Mouse (Mus musculus) ovary, adult 18-20 months (tissue): ENCODE data around the gene Hilpda.

ENCODE experiments used
- DNase-seq: peaks from one replicate; pipeline ENCODE4 v3.0.0; 2022; ENCODE audit warnings: low spot score, mixed read lengths

Gene Hilpda

DNA sequence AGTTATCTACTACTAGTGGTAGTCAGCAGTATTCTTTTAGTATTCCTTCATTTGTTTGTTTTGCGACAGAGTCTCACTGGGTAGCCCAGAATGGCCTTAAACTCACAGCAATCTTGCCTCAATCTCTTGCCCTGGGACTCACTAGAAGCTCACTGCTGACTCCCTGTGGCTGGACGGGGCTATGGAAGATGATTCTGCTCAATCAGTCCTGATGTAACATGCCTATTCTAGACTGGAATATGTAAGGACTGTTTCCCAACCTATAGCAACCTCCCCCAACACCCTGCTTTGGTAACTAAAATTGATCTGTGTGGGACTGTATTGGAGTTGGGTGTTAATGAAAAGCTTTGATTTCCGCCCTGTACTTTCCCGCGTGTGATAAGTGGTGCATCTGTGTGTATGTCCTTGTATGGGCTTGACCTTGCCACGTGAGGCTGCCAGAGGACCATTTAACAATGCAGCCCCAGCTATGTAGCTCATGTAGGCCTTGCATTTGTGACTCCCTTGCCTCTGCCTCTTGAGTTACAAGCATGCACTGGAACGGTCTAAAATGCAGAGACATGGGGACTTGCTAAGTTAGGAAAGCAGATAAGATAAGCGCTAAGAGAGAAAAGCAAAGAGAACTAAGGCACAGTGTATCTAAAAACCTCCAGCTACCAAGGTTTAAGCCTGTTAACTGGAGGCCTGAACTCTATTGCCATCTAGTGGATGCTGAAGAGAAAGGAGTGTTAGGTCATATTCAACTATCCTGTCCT is 6.4 kb downstream of the Hilpda start:
- DNase-seq = peak; percentile 57

DNA sequence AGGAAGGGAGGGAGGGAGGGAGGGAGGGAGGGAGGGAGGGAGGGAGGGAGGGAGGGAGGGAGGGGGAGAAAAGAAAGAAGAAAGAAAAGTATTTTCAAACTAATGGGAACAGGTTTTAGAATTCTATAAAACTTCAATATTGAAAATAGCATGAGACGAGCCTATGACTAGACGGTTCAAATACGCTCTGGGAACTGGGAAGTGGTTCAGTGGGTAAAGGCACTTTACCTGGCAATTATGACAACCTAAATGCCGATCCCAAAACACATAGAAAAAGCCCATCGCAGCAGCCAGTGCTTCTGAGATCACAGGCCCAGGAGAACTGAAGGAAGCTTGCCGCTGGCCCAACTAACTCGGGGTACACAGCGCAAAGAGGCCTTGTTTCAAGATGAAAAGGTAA is 7.0 kb downstream of the Hilpda start, which contains the start of gene Fam71f2:
Gene Fam71f2 (plus strand): TSS at position 301 of the 400 bp plus-strand sequence.
- no peak for DNase-seq

DNA sequence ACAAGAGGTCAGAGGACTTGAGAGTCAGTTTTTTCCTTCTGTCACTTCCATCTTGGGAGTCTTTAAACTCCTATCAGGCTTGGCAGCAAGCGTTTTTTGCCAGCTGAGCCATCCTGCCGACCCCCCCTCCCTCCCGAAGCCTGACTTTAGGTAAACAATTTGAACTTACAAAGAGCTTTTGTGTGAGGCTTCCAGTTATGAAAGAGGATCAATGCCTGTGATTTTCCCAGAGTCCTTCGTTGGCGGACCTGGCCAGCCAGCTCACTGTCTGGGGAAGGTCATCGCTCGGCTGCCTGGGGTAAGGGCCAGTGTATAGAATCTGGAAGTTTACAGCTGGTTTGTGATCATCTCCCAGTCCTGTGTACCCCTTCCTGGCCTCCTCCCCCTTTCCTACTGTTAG is 8.4 kb downstream of the Hilpda start:
- DNase-seq = no peak

DNA sequence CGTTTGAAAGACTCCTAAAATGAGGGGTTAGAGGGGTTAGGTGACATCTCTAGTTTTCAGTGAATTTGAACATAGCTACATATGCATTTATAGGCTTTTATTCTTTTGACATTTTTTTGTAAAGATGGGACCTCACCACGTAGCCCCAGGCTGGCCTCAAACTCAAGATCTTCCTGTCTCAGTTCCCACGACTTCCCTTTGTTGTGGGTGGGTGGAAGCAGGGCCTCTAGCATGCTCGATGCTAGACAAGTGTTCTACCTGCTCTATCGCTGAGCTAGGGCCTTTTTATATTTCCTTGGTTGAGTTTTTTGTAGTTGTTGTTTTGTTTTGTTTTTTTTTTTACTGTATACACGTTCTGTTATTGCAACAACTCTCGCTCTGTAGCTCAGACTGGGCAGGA is 14.6 kb downstream of the Hilpda start:
- no peak for DNase-seq

DNA sequence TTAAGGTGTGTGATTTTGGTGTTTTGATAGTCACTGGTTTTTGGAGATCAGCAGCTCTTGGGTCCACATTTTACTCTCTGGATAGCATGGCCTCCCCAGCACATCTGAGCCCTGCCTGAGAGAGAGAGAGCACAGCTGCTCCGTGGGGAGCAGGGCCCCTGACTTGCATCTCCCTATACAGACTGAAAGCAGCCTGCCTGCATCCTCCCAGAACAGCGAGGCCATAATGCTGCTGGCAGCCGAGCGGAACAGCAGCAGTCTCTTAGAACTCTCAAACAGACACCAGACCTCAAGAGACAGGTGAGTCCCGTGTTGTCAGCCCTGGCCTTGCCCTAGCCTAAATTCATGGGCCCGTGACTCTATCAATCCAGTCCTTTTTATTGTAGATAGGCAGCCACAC is 15.2 kb downstream of the Hilpda start:
- no peak for DNase-seq

DNA sequence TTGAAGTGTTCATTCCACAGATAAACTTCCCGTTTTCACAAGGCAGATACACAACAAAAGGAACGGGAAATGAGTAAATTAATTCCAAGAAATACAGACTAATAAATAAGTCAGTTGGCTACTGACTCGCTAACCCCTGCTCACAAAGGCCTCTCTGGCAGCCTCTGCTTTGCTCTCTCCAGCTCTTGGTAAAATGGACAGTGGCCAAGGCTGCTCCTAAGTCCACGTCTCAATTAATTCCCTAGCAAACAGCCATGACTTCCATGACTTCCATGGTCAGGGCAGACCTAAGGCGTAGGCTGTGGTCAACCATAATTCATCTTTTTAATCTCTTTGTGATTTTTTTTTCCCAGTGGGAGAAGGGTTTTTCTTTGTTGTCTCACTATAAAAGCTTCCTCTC is 15.7 kb downstream of the Hilpda start:
- DNase-seq = peak; percentile 30

DNA sequence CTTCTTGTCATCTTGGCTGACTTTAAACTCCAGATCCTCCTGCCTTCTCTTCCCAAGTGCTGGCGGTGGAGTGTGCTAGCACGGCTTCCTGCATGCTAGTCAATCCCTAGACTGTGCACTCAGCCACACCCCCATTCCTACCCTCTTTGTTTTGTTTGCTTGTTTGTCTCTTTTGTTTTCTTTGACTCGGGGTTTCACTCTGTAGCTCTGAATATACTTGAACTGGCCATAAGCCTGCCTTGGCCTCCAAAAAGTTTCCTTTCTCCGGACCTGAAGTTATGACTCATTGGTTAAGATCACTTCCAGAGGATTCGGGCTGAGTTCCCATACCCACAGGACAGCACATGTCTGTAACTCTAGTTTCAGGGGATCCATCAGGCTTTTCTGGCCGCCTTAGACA is 16.4 kb downstream of the Hilpda start:
- DNase-seq = no peak

DNA sequence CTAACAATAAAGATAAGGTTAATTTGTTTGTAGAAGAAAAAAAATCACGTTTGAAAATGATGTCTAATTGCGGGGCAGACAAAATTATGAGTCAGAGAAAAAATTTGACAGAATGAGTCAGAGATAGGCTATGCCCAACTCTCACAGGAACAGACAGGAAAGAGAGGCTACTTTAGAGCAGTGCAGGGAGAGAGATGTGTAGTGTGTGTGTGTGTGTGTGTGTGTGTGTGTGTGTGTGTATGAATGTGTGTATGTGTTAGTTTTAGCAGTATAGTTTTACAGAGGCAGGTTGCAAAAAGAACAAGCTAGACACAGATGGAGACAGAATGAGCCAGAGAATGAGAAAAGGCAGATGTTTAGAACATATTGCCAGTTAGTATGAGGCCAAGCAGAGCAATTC is 26.8 kb downstream of the Hilpda start:
- DNase-seq = no peak

DNA sequence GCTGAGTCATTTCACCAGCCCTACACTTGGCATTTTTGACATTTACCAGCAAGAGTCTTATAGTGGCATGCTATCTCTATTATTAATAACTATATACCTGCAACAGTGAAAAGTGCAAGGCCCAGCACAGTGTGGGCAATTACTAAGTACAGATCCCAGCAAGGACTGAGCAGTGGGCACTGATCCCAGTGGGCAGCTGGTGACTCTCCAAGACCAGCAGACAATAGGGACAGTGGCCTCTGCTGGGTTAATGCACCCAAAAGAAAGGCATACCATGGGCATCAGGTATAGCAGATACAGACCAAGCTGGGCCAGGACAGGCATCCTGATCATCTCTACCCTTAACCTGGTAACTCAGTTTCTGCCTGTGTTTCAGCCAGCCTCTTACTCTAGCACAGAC is 31.0 kb downstream of the Hilpda start:
- DNase-seq = no peak

DNA sequence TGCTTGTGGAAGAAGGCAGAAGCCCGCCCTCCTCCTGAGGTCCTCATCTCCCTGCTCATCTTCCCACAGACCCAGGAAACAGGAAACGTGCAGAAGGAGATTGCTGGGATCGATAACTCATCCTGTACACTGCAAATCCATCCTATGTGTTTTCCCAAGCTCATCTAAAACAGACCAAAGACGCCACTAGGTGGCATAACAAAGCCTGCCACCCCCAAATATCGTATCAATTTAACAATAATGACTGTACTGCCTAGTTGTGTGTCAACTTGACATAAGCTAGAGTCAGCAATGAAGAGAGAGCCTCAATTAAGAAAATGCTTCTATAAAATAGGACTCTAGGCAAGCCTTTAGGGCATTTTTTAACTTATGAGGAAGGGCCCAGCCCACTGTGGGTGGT is 31.4 kb downstream of the Hilpda start:
- no peak for DNase-seq

DNA sequence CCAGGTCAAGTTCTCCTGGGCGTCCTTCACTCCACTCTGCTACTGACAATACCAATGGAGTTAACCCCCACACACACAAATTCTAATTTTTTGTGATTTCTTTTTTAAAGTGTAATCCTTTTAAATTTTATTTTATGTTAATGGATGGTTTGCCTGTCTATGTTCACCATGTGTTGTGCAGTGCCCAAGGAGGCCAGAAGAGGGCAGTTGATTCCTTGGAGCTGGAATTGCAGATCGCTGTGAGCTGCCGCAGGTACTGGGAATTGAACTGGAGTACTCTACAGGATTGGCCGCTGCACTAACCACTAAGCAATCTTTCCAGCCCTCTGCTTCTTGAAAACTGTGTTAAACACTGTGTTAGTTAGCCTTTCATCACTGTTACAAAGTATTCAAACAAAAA is 33.2 kb downstream of the Hilpda start:
- DNase-seq = no peak

DNA sequence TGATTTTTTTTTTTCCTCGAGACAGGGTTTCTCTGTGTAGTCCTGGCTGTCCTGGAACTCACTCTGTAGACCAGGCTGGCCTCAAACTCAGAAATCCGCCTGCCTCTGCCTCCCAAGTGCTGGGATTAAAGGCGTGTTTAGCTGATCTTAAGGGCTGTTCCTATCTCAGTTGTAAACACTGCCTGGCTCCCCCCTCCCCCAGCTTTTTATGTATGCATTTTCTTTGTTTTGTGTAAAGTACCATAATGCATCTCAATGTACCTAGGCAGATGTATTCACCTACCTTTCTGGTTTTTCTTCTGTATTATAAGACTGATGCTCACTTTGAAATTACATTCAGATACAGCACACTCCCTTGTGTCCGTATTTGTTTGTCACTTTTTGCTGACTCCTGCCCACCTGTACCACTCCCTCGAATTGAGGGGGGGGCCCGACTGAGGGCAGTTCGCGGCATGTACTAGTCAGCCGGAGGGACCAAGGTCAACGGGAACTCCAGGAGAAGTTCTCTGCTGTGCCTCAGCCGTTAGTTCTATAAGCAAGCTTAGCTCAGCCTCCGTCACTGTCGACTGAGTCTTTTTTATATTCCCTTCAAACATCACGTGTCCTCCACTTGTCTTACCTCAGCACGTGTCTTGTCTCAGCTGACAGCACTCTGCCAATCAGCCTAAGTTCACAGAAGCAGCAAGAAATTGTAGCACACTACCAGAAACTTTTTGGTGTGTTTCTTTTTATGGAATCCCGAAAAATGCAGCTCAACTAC is 36.7 kb downstream of the Hilpda start:
- no peak for DNase-seq

DNA sequence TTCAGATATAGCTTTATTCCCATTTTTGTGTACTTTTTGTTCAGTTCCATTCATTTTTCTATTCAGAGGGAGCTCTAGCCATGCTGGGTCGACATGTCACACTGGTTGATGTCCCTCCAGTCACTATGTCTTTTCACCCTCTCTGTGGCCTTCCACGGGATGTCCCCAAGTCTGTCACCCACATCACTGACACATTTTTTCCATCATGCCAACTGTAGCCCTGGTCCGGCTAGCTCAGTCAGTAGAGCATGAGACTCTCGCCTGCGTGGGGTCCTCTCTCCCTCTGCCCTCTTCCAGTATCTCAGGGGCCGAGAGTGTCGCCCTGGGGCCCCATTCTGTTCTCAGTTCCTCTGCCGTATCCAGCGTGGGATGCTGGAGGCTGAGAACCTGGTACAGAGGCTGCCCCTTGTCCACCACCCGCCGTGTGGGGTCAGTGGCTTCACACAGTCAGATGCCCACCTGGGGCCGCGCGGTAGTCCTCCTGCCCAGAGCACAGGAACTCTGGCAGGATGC is 41.5 kb downstream of the Hilpda start:
- no peak for DNase-seq

DNA sequence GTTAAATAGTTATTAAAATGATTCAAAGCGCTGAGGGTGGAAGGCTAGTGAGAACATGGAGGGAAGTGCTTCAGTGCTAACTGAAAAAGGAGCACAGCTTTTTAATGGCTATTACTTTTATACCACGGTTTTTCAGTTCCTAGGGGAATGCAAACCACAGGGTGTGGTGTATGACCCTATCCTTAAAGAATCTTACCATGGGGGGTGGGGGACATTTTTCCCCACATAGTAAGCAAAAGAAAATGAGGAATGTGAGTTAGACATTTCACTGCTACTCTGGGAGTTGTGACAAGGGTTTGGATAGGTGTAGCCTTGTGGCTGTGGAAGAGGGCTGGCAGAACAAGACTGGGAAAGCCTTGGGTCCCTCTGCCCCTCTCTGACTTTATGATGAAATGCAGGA is 45.0 kb downstream of the Hilpda start:
- no peak for DNase-seq

DNA sequence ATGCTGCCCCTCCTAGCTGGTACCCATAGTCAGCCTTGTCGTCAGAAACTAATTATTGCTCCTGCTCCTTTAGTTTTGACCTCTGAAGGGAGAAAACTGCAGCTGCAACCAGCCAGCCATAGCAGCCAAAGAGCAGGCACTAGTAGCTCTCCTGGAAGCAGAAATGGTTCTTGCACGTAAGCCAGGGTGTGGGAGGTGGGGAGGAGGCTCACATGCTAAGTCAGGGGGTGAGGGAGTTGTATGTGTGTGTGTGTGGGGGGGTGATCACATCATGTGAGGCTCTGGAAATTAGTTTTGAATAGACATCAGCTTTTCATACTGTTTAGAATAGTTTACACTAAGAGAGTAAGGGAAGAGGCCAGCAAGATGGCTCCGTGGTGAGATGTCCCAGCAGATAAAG is 45.7 kb downstream of the Hilpda start:
- no peak for DNase-seq

DNA sequence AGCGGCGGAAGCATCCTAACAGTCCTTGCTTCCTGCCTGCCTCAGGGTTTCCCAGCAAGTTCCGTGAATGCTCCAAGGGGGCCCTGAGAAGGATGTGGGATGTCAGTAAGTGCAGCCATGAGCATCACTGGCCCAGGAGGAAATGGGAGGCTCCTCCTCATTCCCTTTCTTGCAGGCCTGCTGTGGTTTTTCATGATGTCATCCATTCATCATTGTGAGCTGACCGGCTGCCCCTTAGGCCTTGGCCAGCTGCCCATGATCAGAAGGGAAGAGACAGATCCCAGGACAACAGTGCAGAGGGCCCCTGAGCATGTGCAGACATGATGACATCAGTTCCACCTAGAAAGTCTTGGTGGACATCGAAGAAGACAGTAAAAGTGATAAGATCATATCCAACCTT is 46.6 kb downstream of the Hilpda start, which contains the start of gene Fam71f1:
Gene Fam71f1 (plus strand): TSS at position 262 of the 400 bp plus-strand sequence.
- no peak for DNase-seq

DNA sequence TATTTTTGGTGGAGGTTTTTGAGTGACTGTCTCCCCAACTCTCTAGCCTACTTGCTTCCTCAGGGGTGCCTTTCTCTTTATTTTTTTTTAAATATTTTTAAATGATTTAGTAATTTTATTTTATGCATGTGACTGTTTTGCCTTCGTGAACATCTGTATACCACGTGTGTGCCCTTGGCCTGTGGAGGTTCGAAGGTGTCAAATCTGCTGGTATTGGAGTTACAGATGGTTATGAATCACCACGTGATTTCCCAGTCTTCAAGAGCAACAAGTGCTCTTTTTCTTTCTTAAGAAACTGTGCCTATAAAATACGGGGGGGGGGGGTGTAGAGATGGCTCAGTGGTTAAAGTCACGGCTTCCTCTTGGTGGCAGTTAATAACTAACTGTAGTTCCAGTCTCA is 49.3 kb downstream of the Hilpda start:
- no peak for DNase-seq

DNA sequence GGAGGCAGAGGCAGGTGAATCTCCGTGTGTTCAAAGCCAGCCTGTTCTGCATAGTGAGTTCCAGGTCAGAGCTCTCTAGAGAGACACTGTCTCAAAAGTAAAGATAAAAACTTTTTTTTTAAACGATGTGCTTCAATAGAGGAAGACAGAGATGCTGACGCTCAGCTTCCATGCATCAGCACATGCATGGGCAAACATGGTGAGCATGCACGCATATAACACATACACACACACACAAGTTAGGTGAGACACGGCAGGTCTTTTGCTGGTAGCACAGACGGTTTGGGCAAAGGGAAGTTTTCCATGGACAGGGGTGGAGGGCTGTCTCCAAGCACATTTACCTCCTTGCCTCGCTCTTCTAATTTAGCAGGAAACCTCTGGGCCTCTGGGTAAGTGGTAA is 49.9 kb downstream of the Hilpda start:
- no peak for DNase-seq

DNA sequence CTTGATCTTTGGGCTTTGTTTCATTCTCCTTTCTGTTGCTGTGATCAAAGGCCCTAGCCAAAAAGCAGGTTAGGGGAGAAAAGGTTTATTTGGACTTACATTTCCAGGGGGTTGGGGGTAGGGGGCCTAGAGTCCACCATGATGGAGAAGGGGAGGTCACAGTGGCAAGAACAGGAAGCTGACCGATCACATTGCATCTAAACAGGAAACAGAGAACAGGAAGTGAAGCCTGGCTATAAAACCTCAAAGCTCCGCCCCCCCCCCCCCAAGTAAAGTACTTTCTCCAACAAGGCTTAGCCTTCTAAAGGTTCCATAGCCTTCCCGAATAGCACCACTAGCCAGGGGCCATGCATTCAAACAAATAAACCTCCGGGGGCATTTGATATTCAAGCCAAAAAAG is 50.4 kb downstream of the Hilpda start:
- DNase-seq = no peak
